Comparison of ENCODE assay signal across 19 mouse cellular contexts in genomic region chr7:88945338-88945737, GRCm38 (mm10).
"Had no signal": no experiment of that assay in that cellular context is flagged by ENCODE, and none has a peak within 500 bp of the region (broad histone marks: within the 10 kb centered on the region; RNA-seq: fewer than 3 reads in every experiment).

No protein-coding gene starts in this region.

- H3K27me3 ChIP-seq: heart, embryonic 13.5 days; heart, embryonic 15.5 days; hindbrain, embryonic 12.5 days; kidney, embryonic 15.5 days; limb, embryonic 12.5 days; liver, embryonic 13.5 days; liver, embryonic 15.5 days had no signal

- H3K4me3 ChIP-seq: gastrocnemius, adult 2 months; heart, embryonic 13.5 days; heart, embryonic 15.5 days; hindbrain, embryonic 12.5 days; kidney, embryonic 15.5 days; limb, embryonic 10.5 days; limb, embryonic 12.5 days; liver, embryonic 13.5 days; liver, embryonic 15.5 days had no signal

- H3K36me3 ChIP-seq: heart, embryonic 13.5 days; heart, embryonic 15.5 days; hindbrain, embryonic 12.5 days; kidney, embryonic 15.5 days; limb, embryonic 10.5 days; limb, embryonic 12.5 days; liver, embryonic 13.5 days; liver, embryonic 15.5 days had no signal

- H3K4me1 ChIP-seq: heart, embryonic 13.5 days; heart, embryonic 15.5 days; hindbrain, embryonic 12.5 days; kidney, embryonic 15.5 days; limb, embryonic 10.5 days; limb, embryonic 12.5 days; liver, embryonic 13.5 days; liver, embryonic 15.5 days had no signal

- DNase-seq: gastrocnemius, adult 2 months; gastrocnemius, postnatal 10 days; gastrocnemius, postnatal 25 days; heart, adult 18-20 months; heart, postnatal 36 days; layer of hippocampus, adult 9-11 months; layer of hippocampus, postnatal 36 days; liver; liver, embryonic 13.5 days; liver, postnatal 0 days had no signal

- H3K27ac ChIP-seq: gastrocnemius, adult 2 months; heart, embryonic 13.5 days; heart, embryonic 15.5 days; hindbrain, embryonic 12.5 days; hindbrain, embryonic 14.5 days; kidney, embryonic 15.5 days; kidney, postnatal 0 days; limb, embryonic 10.5 days; limb, embryonic 12.5 days; liver, embryonic 13.5 days; liver, embryonic 15.5 days had no signal
